Mouse (Mus musculus) MEL (cell line): ENCODE data around the gene Dynlt1f.
"Not testable (repeated sequence)": the region's sequence is repeated elsewhere in the genome, so short reads cannot be mapped to it uniquely, and the experiment has no call there.

Experiments
- CTCF ChIP-seq, 3 experiments: IDR thresholded peaks in 2 of 3; conservative IDR thresholded peaks in 1 of 3; 2 replicates each; pipeline ENCODE4 v1.5.1; 2011 to 2012; ENCODE audit warnings: low read length in 3 of 3, low read depth in 2 of 3, mild to moderate bottlenecking in 2 of 3, improper control_type of control experiment in 1 of 3, inconsistent platforms in 1 of 3, mixed read lengths in 1 of 3, moderate library complexity in 1 of 3; ENCODE audit not compliant: control insufficient read depth in 1 of 3, insufficient read depth in 1 of 3, poor library complexity in 1 of 3, severe bottlenecking in 1 of 3
- E2F4 ChIP-seq: IDR thresholded peaks from 2 replicates; pipeline ENCODE4 v1.6.1; 2011; ENCODE audit warnings: low read depth, low read length, improper control_type of control experiment, borderline replicate concordance
- EP300 ChIP-seq, 2 experiments: IDR thresholded peaks; 2 replicates each; pipeline ENCODE4 v1.6.1; 2011; ENCODE audit warnings: improper control_type of control experiment in 2 of 2, low read length in 2 of 2, low read depth in 1 of 2, mild to moderate bottlenecking in 1 of 2
- GABPA ChIP-seq: IDR thresholded peaks from 2 replicates; pipeline ENCODE4 v1.6.1; 2012; ENCODE audit warnings: low read depth, mild to moderate bottlenecking, inconsistent platforms, low read length, improper control_type of control experiment, moderate library complexity
- POLR2A ChIP-seq, 2 experiments: IDR thresholded peaks; 2 replicates each; pipeline ENCODE4 v1.6.1; 2011 to 2012; ENCODE audit warnings: low read length in 2 of 2, mild to moderate bottlenecking in 2 of 2, control low read depth in 1 of 2, improper control_type of control experiment in 1 of 2, low read depth in 1 of 2, moderate library complexity in 1 of 2; ENCODE audit not compliant: control insufficient read depth in 1 of 2, insufficient read depth in 1 of 2, poor library complexity in 1 of 2
- TCF12 ChIP-seq: IDR thresholded peaks from 2 replicates; pipeline ENCODE4 v1.6.1; 2014; ENCODE audit warnings: low read depth, mild to moderate bottlenecking, inconsistent platforms, low read length, improper control_type of control experiment, moderate library complexity

DNA sequence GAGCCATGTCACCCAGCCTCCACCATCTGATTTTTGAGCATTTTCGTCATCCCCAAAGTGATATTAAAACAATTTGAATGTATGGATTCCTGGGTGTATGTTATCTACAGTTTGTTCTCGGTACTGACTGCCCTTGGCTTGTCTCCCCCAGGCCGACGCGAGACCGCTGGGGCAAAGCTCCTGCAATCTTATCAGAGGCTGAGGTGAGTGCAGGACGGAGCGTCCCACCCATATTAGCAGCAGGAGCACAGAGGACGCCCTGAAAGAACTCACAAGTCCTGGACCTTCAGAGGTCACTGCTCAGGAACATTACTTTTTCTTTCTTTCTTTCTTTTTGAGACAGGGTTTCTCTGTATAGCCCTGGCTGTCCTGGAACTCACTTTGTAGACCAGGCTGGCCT lies 43.8 kb upstream of the Dynlt1f start:
- not testable (repeated sequence) for TF ChIP-seq GABPA; CTCF (IDR thresholded peaks at IDR 0.05 in 2 of 3, conservative IDR thresholded peaks at IDR 0.05 in 1 of 3; ENCODE audit: control insufficient read depth in 1 of 3, insufficient read depth in 1 of 3, low read depth in 2 of 3, low read length in 3 of 3, poor library complexity in 1 of 3, severe bottlenecking in 1 of 3); E2F4; TCF12; EP300 (IDR thresholded peaks at IDR 0.05; ENCODE audit: low read depth in 1 of 2, low read length in 2 of 2); POLR2A (IDR thresholded peaks at IDR 0.05; ENCODE audit: control insufficient read depth in 1 of 2, insufficient read depth in 1 of 2, low read depth in 1 of 2, low read length in 2 of 2, poor library complexity in 1 of 2)
